Mouse (Mus musculus): ENCODE results near the gene Cmtr1. TPM values are rescaled to one million over a fixed set of nuclear protein-coding genes. Genes with fewer than 3 reads are reported as not detected.
"Not testable (repeated sequence)": the region's sequence is repeated elsewhere in the genome, so short reads cannot be mapped to it uniquely, and the experiment has no call there.

Gene Cmtr1
- polyA plus RNA-seq (2015; fragmentation: Nextera tagmentation; extraction: Ambion mirVana), result 108 and 110 TPM in 2 replicates

DNA sequence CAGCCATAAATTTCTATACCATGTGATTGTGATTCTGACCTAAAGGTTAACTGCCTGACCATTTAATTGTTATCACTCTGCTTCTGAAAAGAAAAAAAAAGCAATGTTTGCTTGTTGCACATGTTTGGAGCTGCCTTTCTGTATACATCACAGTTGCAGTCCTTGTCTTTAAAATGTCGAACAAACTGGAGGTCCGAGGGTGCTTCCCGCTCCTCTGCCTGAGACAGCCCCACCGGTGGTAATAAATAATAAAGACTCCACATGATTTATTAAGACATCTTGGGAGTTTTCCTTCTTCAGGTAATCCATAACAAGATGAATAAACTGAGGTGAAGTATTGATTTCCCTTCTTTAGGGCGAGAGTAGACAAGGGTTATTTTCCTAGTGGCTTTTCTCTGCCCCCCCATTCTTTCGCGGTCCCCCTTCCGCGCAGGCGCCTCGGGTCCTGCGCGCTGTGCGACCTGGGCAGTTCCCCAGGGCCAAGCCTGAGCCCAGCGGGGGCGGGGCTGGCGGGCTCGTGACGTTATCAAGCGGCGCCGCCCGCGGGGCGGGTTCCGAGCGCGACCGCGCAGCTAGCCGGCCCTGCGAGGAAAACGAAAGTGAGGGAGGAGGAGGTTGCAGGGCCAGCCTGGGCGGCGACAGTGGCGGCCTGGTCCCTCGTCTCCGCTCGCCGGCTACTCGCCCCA lies at the start of gene Cmtr1:
TSS of gene Cmtr1 (plus strand) at position 520 of the 686 bp plus-strand sequence.
- WGBS, result under 1% methylated on average over 41 of the region's 41 CpGs
- H3K9me3 ChIP-seq (replicated peaks), result no peaks in the 10 kb centered on the region
- peak within 1 kb of the TSS; percentile 94 for H3K9ac ChIP-seq
- peak within 1 kb of the TSS; percentile 68 for H3K4me2 ChIP-seq (replicated peaks)
- H3K4me1 ChIP-seq, result peaks cover 6% of the 10 kb centered on the region
- H3K27ac ChIP-seq (replicated peaks), result peak within 1 kb of the TSS; percentile 90
- H3K27me3 ChIP-seq, result no peaks in the 10 kb centered on the region
- ATAC-seq (ENCODE audit: insufficient number of reproducible peaks, low FRiP score, low TSS enrichment, low read depth), result peak; percentile 96
- H3K4me3 ChIP-seq (replicated peaks), result peak within 1 kb of the TSS; percentile 98
- H3K36me3 ChIP-seq, result peaks cover 21% of the 10 kb centered on the region

GRCm38 (mm10) chr17:29613453-29613852 lies 46.9 kb upstream of the Cmtr1 start:
- peaks cover 32% of the 10 kb centered on the region for H3K4me1 ChIP-seq
- not testable (repeated sequence) for H3K27me3 ChIP-seq; H3K9ac ChIP-seq; H3K9me3 ChIP-seq (replicated peaks); H3K4me3 ChIP-seq (replicated peaks); ATAC-seq (ENCODE audit: insufficient number of reproducible peaks, low FRiP score, low TSS enrichment, low read depth); H3K36me3 ChIP-seq; H3K27ac ChIP-seq (replicated peaks); H3K4me2 ChIP-seq (replicated peaks)
- 82% methylated on average over 5 of the region's 5 CpGs for WGBS

GRCm38 (mm10) chr17:29614115-29615023 lies 46.0 kb upstream of the Cmtr1 start, which contains the start of the genes Rnf8 and Gm28043:
Gene Rnf8, plus strand, starts transcription at chr17:29614790.
Gene Gm28043, plus strand, starts transcription at chr17:29614876.
- H3K9me3 ChIP-seq (replicated peaks), result no peaks in the 10 kb centered on the region
- peak within 1 kb of the TSS; percentile 69 for H3K4me2 ChIP-seq (replicated peaks)
- peak within 1 kb of the TSS; percentile 99 for H3K9ac ChIP-seq
- no peaks in the 10 kb centered on the region for H3K27me3 ChIP-seq
- peak within 1 kb of the TSS; percentile 94 for H3K27ac ChIP-seq (replicated peaks)
- peak within 1 kb of the TSS; percentile 92 for H3K4me3 ChIP-seq (replicated peaks)
- peak; percentile 92 for ATAC-seq (ENCODE audit: insufficient number of reproducible peaks, low FRiP score, low TSS enrichment, low read depth)
- H3K36me3 ChIP-seq, result peaks cover 11% of the 10 kb centered on the region
- 2% methylated on average over 52 of the region's 52 CpGs for WGBS
- peaks cover 32% of the 10 kb centered on the region for H3K4me1 ChIP-seq

- no peaks in the 10 kb centered on the region for H3K9me3 ChIP-seq (replicated peaks)
- peak; percentile 66 for ATAC-seq (ENCODE audit: insufficient number of reproducible peaks, low FRiP score, low TSS enrichment, low read depth)
- WGBS, result under 1% methylated on average over 43 of the region's 43 CpGs
Measured at GRCm38 (mm10) chr17:29615024-29615551, 45.3 kb upstream of the Cmtr1 start.

GRCm38 (mm10) chr17:29615616-29616015 lies 44.8 kb upstream of the Cmtr1 start:
- ATAC-seq (ENCODE audit: insufficient number of reproducible peaks, low FRiP score, low TSS enrichment, low read depth), result no peak
- 9% methylated on average over 4 of the region's 4 CpGs for WGBS
- H3K36me3 ChIP-seq, result peaks cover 21% of the 10 kb centered on the region
- H3K27me3 ChIP-seq, result no peaks in the 10 kb centered on the region
- no peaks in the 10 kb centered on the region for H3K9me3 ChIP-seq (replicated peaks)
- H3K4me2 ChIP-seq (replicated peaks), result peak overlapping the region; percentile 69
- peaks cover 32% of the 10 kb centered on the region for H3K4me1 ChIP-seq
- peak overlapping the region; percentile 94 for H3K27ac ChIP-seq (replicated peaks)
- peak overlapping the region; percentile 99 for H3K9ac ChIP-seq
- H3K4me3 ChIP-seq (replicated peaks), result peak overlapping the region; percentile 92

More at GRCm38 (mm10) chr17:29615024-29615551, 45.3 kb upstream of the Cmtr1 start:
- H3K27ac ChIP-seq (replicated peaks), result peak overlapping the region; percentile 94
- peak overlapping the region; percentile 69 for H3K4me2 ChIP-seq (replicated peaks)
- H3K36me3 ChIP-seq, result peaks cover 18% of the 10 kb centered on the region
- peak overlapping the region; percentile 99 for H3K9ac ChIP-seq
- H3K27me3 ChIP-seq, result no peaks in the 10 kb centered on the region
- peaks cover 32% of the 10 kb centered on the region for H3K4me1 ChIP-seq
- peak overlapping the region; percentile 92 for H3K4me3 ChIP-seq (replicated peaks)

DNA sequence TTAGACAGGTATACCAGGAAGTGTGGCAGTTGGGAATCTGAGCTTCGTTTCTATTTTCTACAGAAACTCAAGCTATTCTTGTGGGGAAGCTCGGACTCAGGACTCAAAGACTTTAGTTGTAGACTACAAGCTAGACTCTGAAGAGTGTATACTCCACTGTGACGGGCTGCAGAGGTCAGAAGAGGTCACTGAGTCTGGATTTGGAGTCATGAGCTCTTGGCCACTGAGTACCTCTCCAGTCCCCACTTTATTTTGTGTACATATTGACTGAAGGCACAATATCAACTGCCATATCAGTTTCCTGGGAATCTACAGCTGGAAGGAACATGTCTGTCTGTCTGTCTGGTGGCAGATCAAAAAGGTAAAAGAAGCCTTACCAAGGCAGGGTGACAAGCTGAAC lies 41.2 kb upstream of the Cmtr1 start:
- ATAC-seq (ENCODE audit: insufficient number of reproducible peaks, low FRiP score, low TSS enrichment, low read depth), result no peak
- Histone ChIP-seq H3K27ac (replicated peaks) (no peak overlapping the region), H3K4me1 (peaks cover 28% of the 10 kb centered on the region), H3K9ac (no peak overlapping the region), H3K4me3 (replicated peaks) (no peak overlapping the region), H3K36me3 (peaks cover 51% of the 10 kb centered on the region), H3K4me2 (replicated peaks) (no peak overlapping the region), H3K9me3 (replicated peaks) (no peaks in the 10 kb centered on the region), H3K27me3 (no peaks in the 10 kb centered on the region)
- WGBS, result 78% methylated on average over 3 of the region's 3 CpGs

DNA sequence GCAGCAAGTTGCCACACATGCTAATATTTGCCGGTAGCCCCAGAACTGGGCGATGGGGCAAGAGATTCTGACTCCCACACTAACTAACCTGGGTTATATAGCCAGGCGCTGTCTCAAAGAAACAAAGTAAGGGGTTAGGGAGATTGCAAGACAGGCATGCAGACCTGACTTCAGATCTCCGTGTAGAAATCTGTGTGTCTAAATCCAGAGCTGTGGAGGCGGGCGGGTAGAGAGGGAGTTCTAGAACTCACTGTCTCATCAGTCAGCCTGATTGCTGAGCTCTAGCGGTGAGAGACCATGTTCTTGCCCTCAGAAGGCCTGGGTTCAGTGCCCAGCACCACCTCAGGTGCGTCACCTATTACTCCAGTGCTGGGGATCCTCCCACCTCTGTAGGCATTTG lies 36.9 kb upstream of the Cmtr1 start:
- Histone ChIP-seq H3K36me3 (peaks cover 84% of the 10 kb centered on the region), H3K4me1 (no peaks in the 10 kb centered on the region), H3K27me3 (no peaks in the 10 kb centered on the region), H3K9ac (no peak overlapping the region), H3K9me3 (replicated peaks) (no peaks in the 10 kb centered on the region), H3K4me2 (replicated peaks) (no peak overlapping the region), H3K27ac (replicated peaks) (no peak overlapping the region), H3K4me3 (replicated peaks) (no peak overlapping the region)
- no peak for ATAC-seq (ENCODE audit: insufficient number of reproducible peaks, low FRiP score, low TSS enrichment, low read depth)
- WGBS, result 93% methylated on average over 8 of the region's 8 CpGs

DNA sequence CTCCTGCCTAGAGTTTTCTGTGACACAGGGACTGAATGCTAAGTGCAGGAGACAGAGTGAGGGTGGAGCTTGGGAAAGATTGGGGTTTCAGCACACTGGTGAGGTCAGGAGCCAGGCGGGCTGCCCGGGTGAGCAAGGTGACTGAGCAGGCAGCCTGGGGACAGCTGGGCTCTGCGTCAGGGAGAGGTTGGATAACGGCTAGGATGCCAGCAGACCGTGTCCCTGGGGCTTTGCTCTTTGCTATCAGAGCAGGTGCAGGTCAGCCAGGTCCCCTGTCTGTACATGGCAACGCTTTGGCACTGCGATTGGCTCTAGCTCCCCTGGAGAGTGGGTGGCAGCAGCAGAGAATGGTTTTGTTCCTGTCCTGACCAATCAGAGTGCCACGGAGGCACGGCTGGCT lies 33.1 kb upstream of the Cmtr1 start:
- no peaks in the 10 kb centered on the region for H3K4me1 ChIP-seq
- ATAC-seq (ENCODE audit: insufficient number of reproducible peaks, low FRiP score, low TSS enrichment, low read depth), result no peak
- H3K27ac ChIP-seq (replicated peaks), result no peak overlapping the region
- no peaks in the 10 kb centered on the region for H3K27me3 ChIP-seq
- no peak overlapping the region for H3K4me2 ChIP-seq (replicated peaks)
- H3K36me3 ChIP-seq, result peaks cover 89% of the 10 kb centered on the region
- no peaks in the 10 kb centered on the region for H3K9me3 ChIP-seq (replicated peaks)
- WGBS, result 81% methylated on average over 9 of the region's 9 CpGs
- H3K4me3 ChIP-seq (replicated peaks), result no peak overlapping the region
- H3K9ac ChIP-seq, result no peak overlapping the region

GRCm38 (mm10) chr17:29628946-29629345 lies 31.4 kb upstream of the Cmtr1 start:
- no peak for ATAC-seq (ENCODE audit: insufficient number of reproducible peaks, low FRiP score, low TSS enrichment, low read depth)
- Histone ChIP-seq H3K4me2 (replicated peaks) (no peak overlapping the region), H3K4me3 (replicated peaks) (no peak overlapping the region), H3K9me3 (replicated peaks) (no peaks in the 10 kb centered on the region), H3K27me3 (no peaks in the 10 kb centered on the region), H3K36me3 (peaks cover 89% of the 10 kb centered on the region), H3K4me1 (no peaks in the 10 kb centered on the region), H3K27ac (replicated peaks) (no peak overlapping the region), H3K9ac (no peak overlapping the region)
- WGBS, result 79% methylated on average over 5 of the region's 5 CpGs

DNA sequence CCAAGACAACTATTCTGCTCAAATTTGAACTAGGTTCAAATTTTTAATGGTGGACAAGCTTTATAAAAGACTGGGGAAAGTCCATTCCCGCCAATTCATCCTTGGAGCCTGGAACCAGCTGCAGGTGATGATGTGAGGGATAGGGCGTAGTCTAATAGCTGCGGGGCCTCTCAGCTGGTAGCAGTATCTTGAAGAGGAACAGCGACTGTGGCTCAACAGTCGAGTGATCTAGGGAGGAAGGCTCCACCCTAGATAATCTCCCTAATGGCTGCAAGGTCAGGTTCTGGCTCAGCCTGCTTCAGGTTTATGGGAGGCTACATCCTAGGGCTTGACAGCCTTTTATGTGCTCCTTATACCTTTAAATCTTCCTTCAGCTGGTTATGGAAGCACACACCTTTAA lies 30.8 kb upstream of the Cmtr1 start:
- no peak overlapping the region for H3K27ac ChIP-seq (replicated peaks)
- H3K9me3 ChIP-seq (replicated peaks), result no peaks in the 10 kb centered on the region
- no peaks in the 10 kb centered on the region for H3K4me1 ChIP-seq
- H3K9ac ChIP-seq, result no peak overlapping the region
- no peaks in the 10 kb centered on the region for H3K27me3 ChIP-seq
- WGBS, result 85% methylated on average over 5 of the region's 5 CpGs
- ATAC-seq (ENCODE audit: insufficient number of reproducible peaks, low FRiP score, low TSS enrichment, low read depth), result no peak
- H3K36me3 ChIP-seq, result peaks cover 90% of the 10 kb centered on the region
- H3K4me2 ChIP-seq (replicated peaks), result no peak overlapping the region
- H3K4me3 ChIP-seq (replicated peaks), result no peak overlapping the region

GRCm38 (mm10) chr17:29632312-29632711 lies 28.1 kb upstream of the Cmtr1 start:
- WGBS, result 92% methylated on average over 11 of the region's 11 CpGs
- H3K36me3 ChIP-seq, result peaks cover 92% of the 10 kb centered on the region

More at GRCm38 (mm10) chr17:29632312-29632711, 28.1 kb upstream of the Cmtr1 start:
- Histone ChIP-seq H3K27me3 (no peaks in the 10 kb centered on the region), H3K4me3 (replicated peaks) (no peak overlapping the region), H3K27ac (replicated peaks) (no peak overlapping the region), H3K4me2 (replicated peaks) (no peak overlapping the region), H3K4me1 (no peaks in the 10 kb centered on the region), H3K9me3 (replicated peaks) (no peaks in the 10 kb centered on the region), H3K9ac (no peak overlapping the region)
- ATAC-seq (ENCODE audit: insufficient number of reproducible peaks, low FRiP score, low TSS enrichment, low read depth), result no peak

Data from embryonic facial prominence, embryonic 15.5 days (tissue).